Mouse (Mus musculus) layer of hippocampus, adult 18-20 months (tissue): ENCODE results near the gene Utrn. TPM values are rescaled to one million over a fixed set of nuclear protein-coding genes. Genes with fewer than 3 reads are reported as not detected.

ENCODE experiments used
- DNase-seq, 2 experiments: peaks; one replicate each; pipeline ENCODE4 v3.0.0; 2022; ENCODE audit warnings: low spot score in 2 of 2
- total RNA-seq, 2 experiments: library from RNA; stranded (reverse); gene quantifications; 2 replicates each; pipeline ENCODE4 v1.2.3; 2021

Utrn gene
- total RNA-seq, 2 experiments from 2014 or later, result 32.8 to 34.3 TPM

GRCm38 (mm10) chr10:12701694-12702093, 167.5 kb downstream of the Utrn start:
- no peak for DNase-seq

GRCm38 (mm10) chr10:12700576-12700975, 168.6 kb downstream of the Utrn start:
- no peak for DNase-seq

- no peak for DNase-seq
These were observed 171.3 kb downstream of the Utrn start for GRCm38 (mm10) chr10:12697902-12698301.

GRCm38 (mm10) chr10:12696704-12697103, 172.5 kb downstream of the Utrn start:
- DNase-seq, result no peak

GRCm38 (mm10) chr10:12694774-12695173, 174.4 kb downstream of the Utrn start:
- no peak for DNase-seq

GRCm38 (mm10) chr10:12690601-12691000, 178.6 kb downstream of the Utrn start:
- peak; percentile 45 to 72 for DNase-seq

- no peak for DNase-seq
These were observed 183.5 kb downstream of the Utrn start for GRCm38 (mm10) chr10:12685683-12686082.

- DNase-seq, result peak in 1 of 2 experiments; percentile 4
These were observed 185.1 kb downstream of the Utrn start for GRCm38 (mm10) chr10:12684018-12684417.

GRCm38 (mm10) chr10:12673309-12673708, 195.9 kb downstream of the Utrn start:
- DNase-seq, result no peak

- DNase-seq, result no peak
These were observed 197.6 kb downstream of the Utrn start for GRCm38 (mm10) chr10:12671608-12672007.

- no peak for DNase-seq
These were observed 207.1 kb downstream of the Utrn start for GRCm38 (mm10) chr10:12662035-12662434.

- DNase-seq, result no peak
These were observed 211.0 kb downstream of the Utrn start for GRCm38 (mm10) chr10:12658023-12658744.

GRCm38 (mm10) chr10:12652988-12653387, 216.2 kb downstream of the Utrn start:
- DNase-seq, result no peak

- no peak for DNase-seq
These were observed 223.0 kb downstream of the Utrn start for GRCm38 (mm10) chr10:12646119-12646518.

- peak; percentile 4 to 49 for DNase-seq
These were observed 225.8 kb downstream of the Utrn start for GRCm38 (mm10) chr10:12643336-12643735.

- no peak for DNase-seq
These were observed 229.5 kb downstream of the Utrn start for GRCm38 (mm10) chr10:12639638-12640037.

- no peak for DNase-seq
These were observed 235.2 kb downstream of the Utrn start for GRCm38 (mm10) chr10:12633965-12634364.

- DNase-seq, result no peak
These were observed 238.2 kb downstream of the Utrn start for GRCm38 (mm10) chr10:12630933-12631332.

- DNase-seq, result no peak
These were observed 250.8 kb downstream of the Utrn start for GRCm38 (mm10) chr10:12618397-12618796.

- DNase-seq, result peak in 1 of 2 experiments; percentile 20
These were observed 253.4 kb downstream of the Utrn start for GRCm38 (mm10) chr10:12615723-12616122.

- peak; percentile 25 to 68 for DNase-seq
These were observed 254.5 kb downstream of the Utrn start for GRCm38 (mm10) chr10:12614465-12615199.

- DNase-seq, result peak in 1 of 2 experiments; percentile 40
These were observed 256.8 kb downstream of the Utrn start for GRCm38 (mm10) chr10:12612235-12612863.
